Mouse (Mus musculus): ENCODE measurements around the gene 3110082J24Rik. TPM values are rescaled to one million over a fixed set of nuclear protein-coding genes. Genes with fewer than 3 reads are reported as not detected.
A peak's percentile ranks its signal among the peaks of the same experiment; 100 is the strongest.

Gene 3110082J24Rik
- total and polyA plus RNA-seq, 3 experiments: not detected

DNA sequence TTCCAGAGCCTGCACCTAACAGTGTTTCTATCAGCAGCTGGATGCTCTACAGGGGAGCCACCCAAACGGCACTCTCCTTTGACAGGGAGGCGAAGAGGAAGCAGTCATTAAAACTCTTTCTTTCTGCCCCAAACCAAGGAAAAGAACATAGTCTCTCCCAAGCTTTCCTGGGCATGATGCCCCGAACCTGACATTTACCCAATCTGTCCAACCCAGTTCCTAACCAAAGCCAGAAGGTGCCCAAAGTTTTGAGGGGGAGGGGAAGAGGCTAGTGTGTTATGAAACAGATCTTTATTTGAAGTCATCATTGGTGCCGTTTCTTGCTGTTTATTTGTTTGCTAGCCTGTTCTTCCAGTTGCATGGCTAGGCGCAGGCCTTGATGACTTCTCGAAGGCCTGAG, 10.2 kb downstream of the 3110082J24Rik start:
- Histone ChIP-seq H3K9ac (ENCODE audit: control insufficient read depth, low read depth, low read length, poor library complexity, severe bottlenecking) (no peak overlapping the region), H3K36me3 (ENCODE audit: control insufficient read depth in 1 of 2, insufficient read depth in 2 of 2, low read length in 2 of 2) (no peaks in the 10 kb centered on the region), H3K4me1 (ENCODE audit: control insufficient read depth in 1 of 2, insufficient read depth in 2 of 2, low read length in 2 of 2) (no peaks in the 10 kb centered on the region), H3K27me3 (ENCODE audit: control insufficient read depth in 1 of 2, insufficient read depth in 2 of 2, low read length in 2 of 2) (no peaks in the 10 kb centered on the region; a peak in 1 of 4 replicates), H3K4me3 (ENCODE audit: control insufficient read depth in 1 of 2, insufficient read depth in 1 of 2, low read depth in 2 of 2, low read length in 2 of 2) (no peak overlapping the region), H3K79me2 (ENCODE audit: control insufficient read depth, insufficient read depth, low read length, poor library complexity) (no peaks in the 10 kb centered on the region), H3K27ac (ENCODE audit: control insufficient read depth, low read depth, low read length) (no peak overlapping the region), H3K9me3 (replicated peaks; ENCODE audit: insufficient read depth, low read length) (no peaks in the 10 kb centered on the region)
- no peak for TF ChIP-seq MAZ (IDR thresholded peaks at IDR 0.05; ENCODE audit: low read depth, low read length)
- no peak for TF ChIP-seq SMC3 (IDR thresholded peaks at IDR 0.05; ENCODE audit: low read depth, low read length)
- TF ChIP-seq MAFK (IDR thresholded peaks at IDR 0.05; ENCODE audit: borderline replicate concordance, low read depth, low read length): no peak
- DNase-seq (ENCODE audit: low read depth, low spot score): no peak

GRCm38 (mm10) chr5:30094399-30094798, 11.5 kb downstream of the 3110082J24Rik start:
- Histone ChIP-seq H3K4me1 (ENCODE audit: control insufficient read depth in 1 of 2, insufficient read depth in 2 of 2, low read length in 2 of 2) (no peaks in the 10 kb centered on the region), H3K9ac (ENCODE audit: control insufficient read depth, low read depth, low read length, poor library complexity, severe bottlenecking) (no peak overlapping the region), H3K9me3 (replicated peaks; ENCODE audit: insufficient read depth, low read length) (no peaks in the 10 kb centered on the region), H3K27ac (ENCODE audit: control insufficient read depth, low read depth, low read length) (no peak overlapping the region), H3K4me3 (ENCODE audit: control insufficient read depth in 1 of 2, insufficient read depth in 1 of 2, low read depth in 2 of 2, low read length in 2 of 2) (no peak overlapping the region), H3K27me3 (ENCODE audit: control insufficient read depth in 1 of 2, insufficient read depth in 2 of 2, low read length in 2 of 2) (no peaks in the 10 kb centered on the region; a peak in 1 of 4 replicates), H3K36me3 (ENCODE audit: control insufficient read depth in 1 of 2, insufficient read depth in 2 of 2, low read length in 2 of 2) (no peaks in the 10 kb centered on the region), H3K79me2 (ENCODE audit: control insufficient read depth, insufficient read depth, low read length, poor library complexity) (no peaks in the 10 kb centered on the region)
- no peak for DNase-seq (ENCODE audit: low read depth, low spot score)
- TF ChIP-seq RAD21 (IDR thresholded peaks at IDR 0.05; ENCODE audit: low read depth, low read length): peak; percentile 69
- no peak for TF ChIP-seq MYB (IDR thresholded peaks at IDR 0.05; ENCODE audit: low read depth, low read length)
- no peak for TF ChIP-seq NRF1 (IDR thresholded peaks at IDR 0.05; ENCODE audit: insufficient read depth, low read depth, low read length, poor library complexity, severe bottlenecking)
- no peak for TF ChIP-seq POLR2AphosphoS5 (IDR thresholded peaks at IDR 0.05; ENCODE audit: borderline replicate concordance, low read depth, low read length)
- TF ChIP-seq MAZ (IDR thresholded peaks at IDR 0.05; ENCODE audit: low read depth, low read length): no peak
- no peak for TF ChIP-seq MAX (IDR thresholded peaks at IDR 0.05; ENCODE audit: low read length)
- no peak for TF ChIP-seq MEF2A (IDR thresholded peaks at IDR 0.05; ENCODE audit: extremely low read depth, insufficient replicate concordance, low read depth, low read length, poor library complexity, severe bottlenecking)
- no peak for TF ChIP-seq ELF1 (IDR thresholded peaks at IDR 0.05; ENCODE audit: low read depth, low read length)
- no peak for TF ChIP-seq USF1 (IDR thresholded peaks at IDR 0.05; ENCODE audit: low read depth, low read length)
- no peak for TF ChIP-seq TBP (IDR thresholded peaks at IDR 0.05; ENCODE audit: low read depth, low read length)
- TF ChIP-seq SMC3 (IDR thresholded peaks at IDR 0.05; ENCODE audit: low read depth, low read length): peak; percentile 52
- peak; percentile 28; the same call in 1 of the 2 replicates for TF ChIP-seq ZC3H11A (IDR thresholded peaks at IDR 0.05; ENCODE audit: low read depth, low read length)
- TF ChIP-seq HCFC1 (IDR thresholded peaks at IDR 0.05; ENCODE audit: low read depth, low read length): no peak
- no peak for TF ChIP-seq ZKSCAN1 (IDR thresholded peaks at IDR 0.05; ENCODE audit: low read depth, low read length)
- TF ChIP-seq MYC (IDR thresholded peaks at IDR 0.05; ENCODE audit: low read depth, low read length): no peak
- TF ChIP-seq CTCF (IDR thresholded peaks at IDR 0.05 in 2 of 3, conservative IDR thresholded peaks at IDR 0.05 in 1 of 3; ENCODE audit: control insufficient read depth in 1 of 3, insufficient read depth in 1 of 3, low read depth in 2 of 3, low read length in 3 of 3, poor library complexity in 1 of 3, severe bottlenecking in 1 of 3): peak in 1 of 3 experiments; percentile 57; a peak in 2 of 6 replicates
- no peak for TF ChIP-seq E2F4 (IDR thresholded peaks at IDR 0.05; ENCODE audit: borderline replicate concordance, low read depth, low read length)
- TF ChIP-seq TAL1 (IDR thresholded peaks at IDR 0.05; ENCODE audit: low read length): no peak
- peak; percentile 27; the same call in 1 of the 2 replicates for TF ChIP-seq GATA1 (IDR thresholded peaks at IDR 0.05; ENCODE audit: low read depth, low read length)
- no peak for TF ChIP-seq ZNF384 (IDR thresholded peaks at IDR 0.05; ENCODE audit: low read depth, low read length)
- TF ChIP-seq EP300 (IDR thresholded peaks at IDR 0.05; ENCODE audit: low read depth in 1 of 2, low read length in 2 of 2): no peak
- TF ChIP-seq ETS1 (IDR thresholded peaks at IDR 0.05; ENCODE audit: low read depth, low read length): no peak
- TF ChIP-seq POLR2A (IDR thresholded peaks at IDR 0.05; ENCODE audit: control insufficient read depth in 1 of 2, insufficient read depth in 1 of 2, low read depth in 1 of 2, low read length in 2 of 2, poor library complexity in 1 of 2): no peak
- no peak for TF ChIP-seq NELFE (IDR thresholded peaks at IDR 0.05; ENCODE audit: low read depth, low read length)
